8 mouse cellular contexts compared by ENCODE assay signal in the genomic region with DNA sequence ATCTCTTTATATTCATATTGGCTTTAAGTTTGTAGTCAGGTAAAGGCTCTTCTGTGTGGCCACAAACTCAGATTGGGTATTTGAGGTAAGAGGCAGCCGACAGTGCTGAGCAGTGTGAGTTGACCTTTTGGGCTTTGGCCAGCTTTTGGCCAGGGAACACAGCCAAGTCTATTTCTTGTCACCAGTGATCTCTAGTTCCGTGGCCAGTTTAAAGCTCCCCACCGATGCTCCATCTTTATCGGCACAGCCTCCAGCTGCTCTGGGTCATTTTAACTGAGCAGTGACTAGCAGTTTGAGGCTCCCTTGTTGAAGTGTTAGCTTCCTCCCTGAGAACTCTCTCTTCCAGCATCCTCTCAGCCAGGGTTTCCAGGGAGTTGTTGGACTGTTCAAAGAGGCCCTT. TPM values are rescaled to one million over a fixed set of nuclear protein-coding genes. Genes with fewer than 3 reads are reported as not detected.
DNase-seq lines count a peak whose midpoint lies in the region; ATAC-seq lines count a peak whose summit lies in the region.

No protein-coding gene starts in this region.

- H3K27ac ChIP-seq in forebrain, embryonic 16.5 days (ENCODE audit: low read length) = peak overlapping the region; percentile 10; the same call in 1 of the 2 replicates
- peak overlapping the region; percentile 24; the same call in 1 of the 2 replicates for H3K27ac ChIP-seq in hindbrain, embryonic 11.5 days (ENCODE audit: low read depth, low read length)
- H3K27ac ChIP-seq in limb, embryonic 12.5 days = peak overlapping the region; percentile 86
- peak overlapping the region; percentile 72 for H3K27ac ChIP-seq in stomach, embryonic 15.5 days

- DNase-seq in adrenal gland, adult (ENCODE audit: inconsistent age in 2 of 2, low spot score in 1 of 2) = peak; percentile 76 to 92
- no peak for DNase-seq in adrenal gland, postnatal 4 days (ENCODE audit: low spot score in 2 of 2)
- peak; percentile 80 for DNase-seq in adrenal gland, postnatal 25 days
- no peak for DNase-seq in hindbrain, embryonic 11.5 days (ENCODE audit: low spot score)
- DNase-seq in ovary, postnatal 10 days (ENCODE audit: low spot score) = no peak

- no peak overlapping the region for H3K9ac ChIP-seq in forebrain, embryonic 16.5 days (replicated peaks; ENCODE audit: low read depth, low read length)
- no peak overlapping the region for H3K9ac ChIP-seq in hindbrain, embryonic 11.5 days (ENCODE audit: low read depth, low read length)
- no peak overlapping the region for H3K9ac ChIP-seq in limb, embryonic 12.5 days (replicated peaks)
- H3K9ac ChIP-seq in stomach, embryonic 15.5 days = no peak overlapping the region

- H3K4me2 ChIP-seq in forebrain, embryonic 16.5 days (ENCODE audit: low read length) = no peak overlapping the region
- no peak overlapping the region for H3K4me2 ChIP-seq in hindbrain, embryonic 11.5 days (replicated peaks; ENCODE audit: low read depth, low read length)
- peak overlapping the region; percentile 15; the same call in 1 of the 2 replicates for H3K4me2 ChIP-seq in limb, embryonic 12.5 days
- no peak overlapping the region for H3K4me2 ChIP-seq in stomach, embryonic 15.5 days

- H3K36me3 ChIP-seq in forebrain, embryonic 16.5 days (ENCODE audit: control insufficient read depth, insufficient read depth) = no peaks in the 10 kb centered on the region
- no peaks in the 10 kb centered on the region for H3K36me3 ChIP-seq in hindbrain, embryonic 11.5 days (ENCODE audit: control insufficient read depth, insufficient read depth, low read length)
- H3K36me3 ChIP-seq in limb, embryonic 12.5 days = no peaks in the 10 kb centered on the region
- H3K36me3 ChIP-seq in stomach, embryonic 15.5 days = no peaks in the 10 kb centered on the region

- no peaks in the 10 kb centered on the region for H3K27me3 ChIP-seq in forebrain, embryonic 16.5 days (replicated peaks; ENCODE audit: control insufficient read depth, insufficient read depth, low read length)
- no peaks in the 10 kb centered on the region for H3K27me3 ChIP-seq in hindbrain, embryonic 11.5 days (ENCODE audit: control insufficient read depth, insufficient read depth, low read length)
- H3K27me3 ChIP-seq in limb, embryonic 12.5 days = no peaks in the 10 kb centered on the region
- H3K27me3 ChIP-seq in stomach, embryonic 15.5 days (replicated peaks) = no peaks in the 10 kb centered on the region

- no peaks in the 10 kb centered on the region for H3K9me3 ChIP-seq in forebrain, embryonic 16.5 days (ENCODE audit: control insufficient read depth, low read length)
- no peaks in the 10 kb centered on the region for H3K9me3 ChIP-seq in hindbrain, embryonic 11.5 days (ENCODE audit: control insufficient read depth, low read length)
- H3K9me3 ChIP-seq in limb, embryonic 12.5 days = no peaks in the 10 kb centered on the region
- H3K9me3 ChIP-seq in stomach, embryonic 15.5 days = no peaks in the 10 kb centered on the region

- no peak for ATAC-seq in forebrain, embryonic 16.5 days
- ATAC-seq in hindbrain, embryonic 11.5 days (ENCODE audit: low FRiP score) = no peak
- no peak for ATAC-seq in limb, embryonic 12.5 days (ENCODE audit: insufficient number of reproducible peaks, insufficient read depth, low FRiP score, low TSS enrichment, low read depth)
- ATAC-seq in stomach, embryonic 15.5 days (ENCODE audit: insufficient read depth, low FRiP score, low read depth) = no peak

- 62% methylated on average over 4 of the region's 4 CpGs for WGBS in forebrain, embryonic 16.5 days
- 78% methylated on average over 4 of the region's 4 CpGs for WGBS in hindbrain, embryonic 11.5 days
- WGBS in limb, embryonic 12.5 days = 57% methylated on average over 4 of the region's 4 CpGs
- 35% methylated on average over 4 of the region's 4 CpGs for WGBS in stomach, embryonic 15.5 days

- peaks cover 28% of the 10 kb centered on the region for H3K4me1 ChIP-seq in forebrain, embryonic 16.5 days (replicated peaks; ENCODE audit: control insufficient read depth, insufficient read depth, low read length)
- H3K4me1 ChIP-seq in hindbrain, embryonic 11.5 days (replicated peaks; ENCODE audit: control insufficient read depth, insufficient read depth, low read length) = no peaks in the 10 kb centered on the region; the same call in 1 of the 2 replicates
- peaks cover 32% of the 10 kb centered on the region for H3K4me1 ChIP-seq in limb, embryonic 12.5 days (replicated peaks)
- no peaks in the 10 kb centered on the region for H3K4me1 ChIP-seq in stomach, embryonic 15.5 days

- no peak overlapping the region for H3K4me3 ChIP-seq in forebrain, embryonic 16.5 days (replicated peaks; ENCODE audit: low read length)
- no peak overlapping the region for H3K4me3 ChIP-seq in hindbrain, embryonic 11.5 days (ENCODE audit: low read depth, low read length)
- no peak overlapping the region for H3K4me3 ChIP-seq in limb, embryonic 12.5 days (replicated peaks)
- no peak overlapping the region for H3K4me3 ChIP-seq in stomach, embryonic 15.5 days (replicated peaks)

RNA-seq across cellular contexts. Expression of gene Disc1, which starts 29.8 kb away (rescaled TPM):
- 1 to 10 TPM; 4.1 to 4.8 TPM for total RNA-seq in adrenal gland, postnatal 4 days (2021)
- 2.4 and 2.5 TPM in 2 replicates for total RNA-seq in adrenal gland, postnatal 25 days (2021)
- polyA plus RNA-seq in forebrain, embryonic 16.5 days (2015; fragmentation: Nextera tagmentation; extraction: Ambion mirVana) = 1.0 and 1.1 TPM in 2 replicates
- polyA plus RNA-seq in hindbrain, embryonic 11.5 days (2014; fragmentation: Nextera tagmentation; extraction: Ambion mirVana) = 1.2 and 1.6 TPM in 2 replicates
- polyA plus RNA-seq in limb, embryonic 12.5 days (2016; fragmentation: Nextera tagmentation; extraction: Ambion mirVana) = 1.5 and 2.0 TPM in 2 replicates
- polyA plus RNA-seq in stomach, embryonic 15.5 days (2015; fragmentation: Nextera tagmentation; extraction: Ambion mirVana) = 1.7 and 2.3 TPM in 2 replicates

Comparison
In these comparisons a context has a peak if more than half of its experiments do, and no peak if none do; other contexts are left out.
1. DNase-seq: peak in adrenal gland, adult (2 of 2) and adrenal gland, postnatal 25 days (single experiment); none in adrenal gland, postnatal 4 days (0 of 2), hindbrain, embryonic 11.5 days (single experiment) and ovary, postnatal 10 days (single experiment).
2. H3K27ac ChIP-seq: peak in every context shown above with its lines; median percentile 86 in limb, embryonic 12.5 days; 72 in stomach, embryonic 15.5 days; 24 in hindbrain, embryonic 11.5 days; 10 in forebrain, embryonic 16.5 days.